25 mouse cellular contexts compared by ENCODE assay signal in genomic region chr5:24654491-24654890, GRCm38 (mm10).
"Had no signal": no experiment of that assay in that cellular context is flagged by ENCODE, and none has a peak within 500 bp of the region (broad histone marks: within the 10 kb centered on the region; RNA-seq: fewer than 3 reads in every experiment).

No protein-coding gene starts in this region.

- H3K4me3 ChIP-seq: gastrocnemius, adult 2 months; heart, embryonic 10.5 days; heart, embryonic 12.5 days; hindbrain, embryonic 13.5 days; hindbrain, embryonic 15.5 days; kidney, embryonic 15.5 days; limb, embryonic 13.5 days; limb, embryonic 15.5 days; liver, embryonic 12.5 days had no signal

- ATAC-seq: hindbrain, postnatal 0 days; intestine, embryonic 16.5 days; liver, embryonic 12.5 days had no signal

- H3K9me3 ChIP-seq: heart, embryonic 10.5 days; heart, embryonic 12.5 days; hindbrain, embryonic 13.5 days; hindbrain, embryonic 15.5 days; kidney, embryonic 15.5 days; limb, embryonic 13.5 days; limb, embryonic 15.5 days; liver, embryonic 12.5 days had no signal

- H3K9ac ChIP-seq: heart, embryonic 12.5 days; hindbrain, embryonic 13.5 days; hindbrain, embryonic 15.5 days; kidney, embryonic 15.5 days; limb, embryonic 13.5 days; limb, embryonic 15.5 days; liver, embryonic 12.5 days; liver, embryonic 14.5 days had no signal

- H3K4me1 ChIP-seq: heart, embryonic 12.5 days; hindbrain, embryonic 13.5 days; kidney, embryonic 15.5 days; limb, embryonic 15.5 days had no signal

- H3K27me3 ChIP-seq: hindbrain, embryonic 15.5 days; kidney, embryonic 15.5 days; limb, embryonic 13.5 days; limb, embryonic 15.5 days had no signal

- DNase-seq: gastrocnemius, adult 2 months; gastrocnemius, postnatal 10 days; gastrocnemius, postnatal 25 days; heart, adult 18-20 months; heart, postnatal 10 days; kidney, adult 11 months; kidney, adult 2 months; kidney, adult 9 months; kidney, postnatal 14 days; kidney, postnatal 36 days; layer of hippocampus, adult 9-11 months; layer of hippocampus, postnatal 36 days; left cerebral cortex, postnatal 4 days had no signal

- H3K27ac ChIP-seq: gastrocnemius, adult 2 months; heart, embryonic 10.5 days; hindbrain, embryonic 13.5 days; hindbrain, embryonic 15.5 days; hindbrain, postnatal 0 days; kidney, embryonic 15.5 days; kidney, postnatal 0 days; limb, embryonic 13.5 days; limb, embryonic 15.5 days; liver, embryonic 12.5 days; liver, embryonic 14.5 days had no signal

- H3K4me2 ChIP-seq: heart, embryonic 12.5 days; hindbrain, embryonic 13.5 days; hindbrain, embryonic 15.5 days; kidney, embryonic 15.5 days; limb, embryonic 13.5 days; limb, embryonic 15.5 days; liver, embryonic 12.5 days had no signal

- H3K36me3 ChIP-seq: heart, embryonic 10.5 days; heart, embryonic 12.5 days; hindbrain, embryonic 13.5 days; hindbrain, embryonic 15.5 days; kidney, embryonic 15.5 days; limb, embryonic 13.5 days; limb, embryonic 15.5 days; liver, embryonic 12.5 days had no signal
